Mouse (Mus musculus) heart, embryonic 11.5 days (tissue): ENCODE results near the gene Ssbp3. TPM values are rescaled to one million over a fixed set of nuclear protein-coding genes. Genes with fewer than 3 reads are reported as not detected.

Experiments
- ATAC-seq: fragments of 200-750 bp; cut with Nextera tagmentation; replicated peaks from 2 replicates; pipeline ENCODE4 v1.8.0; 2017; ENCODE audit warnings: moderate library complexity; ENCODE audit not compliant: insufficient number of reproducible peaks, low FRiP score, low TSS enrichment
- H3K27ac ChIP-seq: fragments of 300-500 bp; sonication (generic); 2 replicates; pipeline ENCODE4 v1.5.1; 2014; ENCODE audit warnings: mild to moderate bottlenecking, low read depth, low read length
- H3K27me3 ChIP-seq: fragments of 300-500 bp; sonication (generic); 2 replicates; pipeline ENCODE4 v1.6.1; 2014; ENCODE audit warnings: mild to moderate bottlenecking, low read length, mixed read lengths; ENCODE audit not compliant: control insufficient read depth, insufficient read depth
- H3K36me3 ChIP-seq: fragments of 300-500 bp; sonication (generic); 2 replicates; pipeline ENCODE4 v1.6.1; 2014; ENCODE audit warnings: mild to moderate bottlenecking, low read length, moderate library complexity, mixed read lengths; ENCODE audit not compliant: control insufficient read depth, insufficient read depth
- H3K4me1 ChIP-seq: fragments of 300-500 bp; sonication (generic); 2 replicates; pipeline ENCODE4 v1.6.1; 2014; ENCODE audit warnings: low read length; ENCODE audit not compliant: control insufficient read depth, insufficient read depth
- H3K4me2 ChIP-seq: fragments of 300-500 bp; sonication (generic); 2 replicates; pipeline ENCODE4 v1.6.1; 2014; ENCODE audit warnings: mild to moderate bottlenecking, moderate library complexity
- H3K4me3 ChIP-seq: fragments of 300-500 bp; sonication (generic); 2 replicates; pipeline ENCODE4 v1.5.1; 2014; ENCODE audit warnings: low read depth, low read length
- H3K9ac ChIP-seq: fragments of 300-500 bp; sonication (generic); 2 replicates; pipeline ENCODE4 v1.6.1; 2014; ENCODE audit warnings: mild to moderate bottlenecking, low read depth, low read length, moderate library complexity
- H3K9me3 ChIP-seq: fragments of 300-500 bp; sonication (generic); replicated peaks from 2 replicates; pipeline ENCODE4 v1.6.1; 2016; ENCODE audit warnings: low read length; ENCODE audit not compliant: control insufficient read depth
- WGBS: fragments of 180-500 bp; shearing (Covaris S2); extraction: QIAGEN DNeasy Blood & Tissue Kit; methylation state at CpG from one replicate; pipeline ENCODE4 v1.1.7; 2014; ENCODE audit not compliant: insufficient replicate concordance; 5-methylcytosine and 5-hydroxymethylcytosine counted together
- polyA plus RNA-seq: library from polyadenylated mRNA; unstranded; fragments of >200 nt; fragmentation: Nextera tagmentation; extraction: Ambion mirVana; gene quantifications from 2 replicates; pipeline ENCODE4 v1.2.1, GENCODE M21; 2014

Ssbp3 gene
- polyA plus RNA-seq: 54.2 and 63.4 TPM in 2 replicates

- H3K4me3 ChIP-seq: peak within 1 kb of the TSS; percentile 100
- peaks cover 58% of the 10 kb centered on the region for H3K4me1 ChIP-seq
- H3K36me3 ChIP-seq: peaks cover 8% of the 10 kb centered on the region
- under 1% methylated on average over 45 of the region's 51 CpGs for WGBS
- peak within 1 kb of the TSS; percentile 99 for H3K27ac ChIP-seq
- no peaks in the 10 kb centered on the region for H3K27me3 ChIP-seq
- H3K9ac ChIP-seq: peak within 1 kb of the TSS; percentile 99
- peak; percentile 11 for ATAC-seq
- peak within 1 kb of the TSS; percentile 97 for H3K4me2 ChIP-seq
- H3K9me3 ChIP-seq: no peaks in the 10 kb centered on the region
Observed at GRCm38 (mm10) chr4:106910201-106911172, at the start of gene Ssbp3. Ssbp3 (plus strand) TSS chr4:106910701.

GRCm38 (mm10) chr4:106861871-106862270, 48.6 kb upstream of the Ssbp3 start:
- Histone ChIP-seq H3K9me3 (no peaks in the 10 kb centered on the region), H3K4me2 (no peak overlapping the region), H3K4me3 (no peak overlapping the region), H3K36me3 (no peaks in the 10 kb centered on the region), H3K4me1 (peaks cover 46% of the 10 kb centered on the region), H3K9ac (no peak overlapping the region), H3K27ac (peak overlapping the region; percentile 41; the same call in 1 of the 2 replicates), H3K27me3 (no peaks in the 10 kb centered on the region)
- no peak for ATAC-seq
- 58% methylated on average over 8 of the region's 8 CpGs for WGBS

GRCm38 (mm10) chr4:106862317-106862716, 48.2 kb upstream of the Ssbp3 start:
- no peak for ATAC-seq

GRCm38 (mm10) chr4:106862767-106863370, 47.6 kb upstream of the Ssbp3 start:
- H3K4me1 ChIP-seq: peaks cover 51% of the 10 kb centered on the region
- WGBS: 50% methylated on average over 3 of the region's 3 CpGs

More at GRCm38 (mm10) chr4:106862317-106862716, 48.2 kb upstream of the Ssbp3 start:
- Histone ChIP-seq H3K4me1 (peaks cover 50% of the 10 kb centered on the region), H3K9me3 (no peaks in the 10 kb centered on the region), H3K36me3 (no peaks in the 10 kb centered on the region), H3K4me3 (no peak overlapping the region), H3K9ac (no peak overlapping the region), H3K27me3 (no peaks in the 10 kb centered on the region), H3K4me2 (no peak overlapping the region), H3K27ac (peak overlapping the region; percentile 41; the same call in 1 of the 2 replicates)
- 25% methylated on average over 7 of the region's 7 CpGs for WGBS

GRCm38 (mm10) chr4:106865415-106866110, 44.9 kb upstream of the Ssbp3 start:
- H3K9ac ChIP-seq: peak overlapping the region; percentile 56
- no peaks in the 10 kb centered on the region for H3K36me3 ChIP-seq
- H3K4me1 ChIP-seq: peaks cover 59% of the 10 kb centered on the region
- WGBS: 22% methylated on average over 19 of the region's 19 CpGs
- no peaks in the 10 kb centered on the region for H3K9me3 ChIP-seq
- no peak for ATAC-seq
- H3K27me3 ChIP-seq: no peaks in the 10 kb centered on the region
- H3K4me2 ChIP-seq: peak overlapping the region; percentile 19; the same call in 1 of the 2 replicates
- peak overlapping the region; percentile 75 for H3K27ac ChIP-seq
- no peak overlapping the region for H3K4me3 ChIP-seq

More at GRCm38 (mm10) chr4:106862767-106863370, 47.6 kb upstream of the Ssbp3 start:
- Histone ChIP-seq H3K9me3 (no peaks in the 10 kb centered on the region), H3K4me2 (no peak overlapping the region), H3K4me3 (no peak overlapping the region), H3K27ac (0 out of 2 replicates have a peak overlapping the region, but pooled peaks have one; percentile 41), H3K36me3 (no peaks in the 10 kb centered on the region), H3K9ac (no peak overlapping the region), H3K27me3 (no peaks in the 10 kb centered on the region)
- ATAC-seq: no peak

- Histone ChIP-seq H3K4me2 (no peak overlapping the region), H3K4me1 (peaks cover 59% of the 10 kb centered on the region), H3K9ac (peak overlapping the region; percentile 56; the same call in 1 of the 2 replicates), H3K27me3 (no peaks in the 10 kb centered on the region), H3K27ac (peak overlapping the region; percentile 75), H3K9me3 (no peaks in the 10 kb centered on the region), H3K36me3 (no peaks in the 10 kb centered on the region), H3K4me3 (no peak overlapping the region)
- WGBS: 46% methylated on average over 5 of the region's 5 CpGs
- no peak for ATAC-seq
Observed at GRCm38 (mm10) chr4:106866381-106866780, 44.1 kb upstream of the Ssbp3 start.

GRCm38 (mm10) chr4:106866845-106867244, 43.7 kb upstream of the Ssbp3 start:
- Histone ChIP-seq H3K4me1 (peaks cover 59% of the 10 kb centered on the region), H3K4me2 (no peak overlapping the region), H3K4me3 (no peak overlapping the region), H3K27ac (peak overlapping the region; percentile 75), H3K36me3 (no peaks in the 10 kb centered on the region), H3K27me3 (no peaks in the 10 kb centered on the region), H3K9me3 (no peaks in the 10 kb centered on the region), H3K9ac (peak overlapping the region; percentile 46; the same call in 1 of the 2 replicates)
- WGBS: 3% methylated on average over 7 of the region's 7 CpGs
- peak; percentile 43 for ATAC-seq
